ENCODE assay signal across 19 mouse cellular contexts in the genomic region with DNA sequence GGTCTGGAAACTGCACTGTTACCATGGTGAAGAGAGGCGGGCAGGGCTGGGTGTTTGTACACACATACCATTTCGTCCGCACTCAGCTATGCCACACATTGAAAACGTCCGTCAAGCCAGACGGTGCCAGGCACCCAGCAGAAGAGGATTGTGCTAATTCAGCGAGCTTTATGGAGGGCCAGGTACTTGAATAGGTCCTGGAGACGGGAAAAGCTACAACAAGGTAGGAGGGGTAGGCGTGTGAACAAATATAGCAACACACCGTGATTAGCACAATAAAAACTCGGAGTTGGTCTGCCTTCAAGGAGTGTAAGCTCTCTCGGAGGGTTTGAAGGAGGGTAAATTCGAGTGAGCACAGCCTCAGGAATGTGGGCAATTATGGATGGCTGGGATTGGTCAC. TPM values are rescaled to one million over a fixed set of nuclear protein-coding genes. Genes with fewer than 3 reads are reported as not detected.
DNase-seq lines count a peak whose midpoint lies in the region; ATAC-seq and TF ChIP-seq lines count a peak whose summit lies in the region.
"Had no signal": no experiment of that assay in that cellular context is flagged by ENCODE, and none has a peak within 500 bp of the region (broad histone marks: within the 10 kb centered on the region; RNA-seq: fewer than 3 reads in every experiment).

No protein-coding gene starts in this region.

- DNase-seq in kidney, adult 2 months = no peak
- peak; percentile 31 for DNase-seq in 3T3-L1 (ENCODE audit: low read depth, low spot score)
- DNase-seq in Patski (ENCODE audit: low read depth, low spot score) = no peak
- DNase-seq in lung, postnatal 14 days = peak; percentile 40
- DNase-seq: adrenal gland, postnatal 36 days; cerebellum, postnatal 14 days; gastrocnemius, postnatal 25 days; liver, postnatal 0 days; thymus, adult 2 months had no signal

- POLR2A ChIA-PET in Patski (lab: Charles Lee) = no interaction called here

- H3K9me3 ChIP-seq in kidney, embryonic 15.5 days (replicated peaks) = no peaks in the 10 kb centered on the region
- H3K9me3 ChIP-seq: heart, embryonic 12.5 days; limb, embryonic 15.5 days had no signal

- 0 out of 2 replicates have a peak, but pooled peaks cover 5% of the 10 kb centered on the region for H3K4me1 ChIP-seq in kidney, adult 2 months (ENCODE audit: control insufficient read depth, insufficient read depth, low read length)
- H3K4me1 ChIP-seq in kidney, embryonic 15.5 days = peaks cover 14% of the 10 kb centered on the region

- H3K4me3 ChIP-seq in kidney, adult 2 months (ENCODE audit: insufficient read depth, low read depth, low read length) = peak overlapping the region; percentile 57
- no peak overlapping the region for H3K4me3 ChIP-seq in kidney, embryonic 15.5 days (replicated peaks)
- H3K4me3 ChIP-seq: heart, embryonic 12.5 days; limb, embryonic 15.5 days; myocyte had no signal

- in situ Hi-C loops in Patski (cut with MboI; ENCODE audit: low pct_unique_long_range_greater_than_20kb) = no loop called here

- CTCF ChIA-PET in Patski (lab: Charles Lee) = interaction anchor here (1.0 to 1.4 kb wide), 2 partner anchors 9 to 47 kb away, joined by 3 to 4 read pairs; no protein-coding TSS in a partner anchor

- H3K9ac ChIP-seq in kidney, embryonic 15.5 days = no peak overlapping the region
- H3K9ac ChIP-seq: heart, embryonic 12.5 days; limb, embryonic 15.5 days; liver, postnatal 0 days had no signal

- 56% methylated on average over 13 of the region's 13 CpGs for WGBS in kidney, adult 2 months
- WGBS in kidney, embryonic 15.5 days = 57% methylated on average over 13 of the region's 13 CpGs

- no peak for TF ChIP-seq CTCF in kidney, adult 2 months (conservative IDR thresholded peaks at IDR 0.05; ENCODE audit: insufficient read depth, insufficient read length, low read depth, low read length)
- no peak for TF ChIP-seq CTCF in Patski (IDR thresholded peaks at IDR 0.05)

- TF ChIP-seq POLR2A in kidney, adult 2 months (IDR thresholded peaks at IDR 0.05; ENCODE audit: low read depth, low read length) = no peak

- ATAC-seq in kidney, embryonic 15.5 days (replicated peaks; ENCODE audit: low FRiP score) = no peak
- ATAC-seq in Patski = peak; percentile 38
- ATAC-seq in granulocyte monocyte progenitor cell, adult 5-6 weeks (replicated peaks; ENCODE audit: poor library complexity, severe bottlenecking) = no peak
- ATAC-seq in monocyte, adult 5-6 weeks (replicated peaks; ENCODE audit: insufficient number of reproducible peaks, low FRiP score, low TSS enrichment, poor library complexity, severe bottlenecking) = no peak
- ATAC-seq: inflammation-experienced regulatory T-cells, adult 6 months; liver, postnatal 0 days had no signal

- H3K36me3 ChIP-seq in kidney, adult 2 months (ENCODE audit: control insufficient read depth, insufficient read depth, low read length) = no peaks in the 10 kb centered on the region
- H3K36me3 ChIP-seq in kidney, embryonic 15.5 days = no peaks in the 10 kb centered on the region
- H3K36me3 ChIP-seq: heart, embryonic 12.5 days; limb, embryonic 15.5 days had no signal

- H3K27ac ChIP-seq in kidney, adult 2 months (ENCODE audit: insufficient read depth, low read depth, low read length) = peak overlapping the region; percentile 92
- no peak overlapping the region for H3K27ac ChIP-seq in kidney, embryonic 15.5 days
- H3K27ac ChIP-seq: limb, embryonic 15.5 days had no signal

- H3K4me2 ChIP-seq in kidney, embryonic 15.5 days = no peak overlapping the region
- H3K4me2 ChIP-seq: heart, embryonic 12.5 days; limb, embryonic 15.5 days; midbrain, embryonic 11.5 days had no signal

- no peaks in the 10 kb centered on the region for H3K27me3 ChIP-seq in kidney, adult 2 months (replicated peaks; ENCODE audit: control insufficient read depth, insufficient read depth, low read length)
- H3K27me3 ChIP-seq in kidney, embryonic 15.5 days = peaks cover 41% of the 10 kb centered on the region
- H3K27me3 ChIP-seq in Patski = no peaks in the 10 kb centered on the region

RNA-seq across cellular contexts. Expression of a gene that starts 2.3 kb away (rescaled TPM):
- 83.5 and 89.5 TPM in 2 replicates for polyA plus RNA-seq in kidney, adult 2 months (2012; rRNA removed)
- polyA plus RNA-seq in kidney, embryonic 15.5 days (2015; fragmentation: Nextera tagmentation; extraction: Ambion mirVana) = 4.4 and 4.8 TPM in 2 replicates
- 1.8 TPM for polyA plus RNA-seq in Patski (2021)
- total RNA-seq in granulocyte monocyte progenitor cell, adult 5-6 weeks (2014; fragmentation: Nextera tagmentation) = 16.2 and 18.9 TPM in 2 replicates
- total RNA-seq in granulocyte monocyte progenitor cell, adult 5-6 weeks (2017) = 1.4 and 1.8 TPM in 2 replicates
- 3.1 to 6.4 TPM (median 5.9 TPM) in 3 replicates for total RNA-seq in monocyte, adult 5-6 weeks (2017)
- polyA plus RNA-seq: inflammation-experienced regulatory T-cells, adult 6 months had no signal

RNA-seq across cellular contexts. Expression of a gene that starts 9.1 kb away (rescaled TPM):
- polyA plus RNA-seq in kidney, adult 2 months (2012; rRNA removed) = 97.1 and 116 TPM in 2 replicates
- polyA plus RNA-seq in kidney, embryonic 15.5 days (2015; fragmentation: Nextera tagmentation; extraction: Ambion mirVana) = 58.7 and 62.6 TPM in 2 replicates
- polyA plus RNA-seq in Patski (2021) = 164 TPM
- 36.4 and 50.3 TPM in 2 replicates for total RNA-seq in granulocyte monocyte progenitor cell, adult 5-6 weeks (2014; fragmentation: Nextera tagmentation)
- total RNA-seq in granulocyte monocyte progenitor cell, adult 5-6 weeks (2017) = 29.9 and 36.3 TPM in 2 replicates
- 29.5 to 47.9 TPM (median 41.2 TPM) in 3 replicates for total RNA-seq in monocyte, adult 5-6 weeks (2017)

RNA-seq across cellular contexts. Expression of a gene that starts 26.4 kb away (rescaled TPM):
- 98.6 and 109 TPM in 2 replicates for polyA plus RNA-seq in kidney, adult 2 months (2012; rRNA removed)
- polyA plus RNA-seq in kidney, embryonic 15.5 days (2015; fragmentation: Nextera tagmentation; extraction: Ambion mirVana) = 73.2 and 83.3 TPM in 2 replicates
- polyA plus RNA-seq in Patski (2021) = 190 TPM
- total RNA-seq in granulocyte monocyte progenitor cell, adult 5-6 weeks (2014; fragmentation: Nextera tagmentation) = 89.1 and 104 TPM in 2 replicates
- total RNA-seq in granulocyte monocyte progenitor cell, adult 5-6 weeks (2017) = 54.4 and 88.8 TPM in 2 replicates
- total RNA-seq in monocyte, adult 5-6 weeks (2017) = 101 to 111 TPM (median 103 TPM) in 3 replicates

RNA-seq across cellular contexts. Expression of a gene that starts 37.0 kb away (rescaled TPM):
- 0.39 and 0.86 TPM in 2 replicates for polyA plus RNA-seq in kidney, adult 2 months (2012; rRNA removed)
- 0.19 and 0.24 TPM in 2 replicates for polyA plus RNA-seq in kidney, embryonic 15.5 days (2015; fragmentation: Nextera tagmentation; extraction: Ambion mirVana)
- polyA plus RNA-seq in Patski (2021) = not detected
- total RNA-seq in granulocyte monocyte progenitor cell, adult 5-6 weeks (2014; fragmentation: Nextera tagmentation) = not detected in 2 replicates
- not detected in 2 replicates for total RNA-seq in granulocyte monocyte progenitor cell, adult 5-6 weeks (2017)
- total RNA-seq in monocyte, adult 5-6 weeks (2017) = 0.78 TPM in 1 of 3 replicates, not detected in the others
- total RNA-seq: adrenal gland, postnatal 36 days; gastrocnemius, postnatal 25 days; hematopoietic stem cell, adult 5-6 weeks; left cerebral cortex, adult 8-10 months had no signal
- polyA plus RNA-seq: heart, embryonic 12.5 days; limb, embryonic 15.5 days; liver, postnatal 0 days; myocyte had no signal

RNA-seq across cellular contexts. Expression of a gene that starts 57.8 kb away (rescaled TPM):
- polyA plus RNA-seq in kidney, adult 2 months (2012; rRNA removed) = 6.1 and 7.1 TPM in 2 replicates
- 4.7 and 4.9 TPM in 2 replicates for polyA plus RNA-seq in kidney, embryonic 15.5 days (2015; fragmentation: Nextera tagmentation; extraction: Ambion mirVana)
- polyA plus RNA-seq in Patski (2021) = 0.49 TPM
- not detected in 2 replicates for total RNA-seq in granulocyte monocyte progenitor cell, adult 5-6 weeks (2014; fragmentation: Nextera tagmentation)
- total RNA-seq in granulocyte monocyte progenitor cell, adult 5-6 weeks (2017) = not detected in 2 replicates
- total RNA-seq in monocyte, adult 5-6 weeks (2017) = not detected in 3 replicates
- total RNA-seq: gastrocnemius, postnatal 25 days had no signal
- polyA plus RNA-seq: heart, embryonic 12.5 days; inflammation-experienced regulatory T-cells, adult 6 months; midbrain, embryonic 11.5 days had no signal

Comparison
In these comparisons a context has a peak if more than half of its experiments do, and no peak if none do; other contexts are left out.
1. RNA of a gene that starts 2.3 kb away (polyA plus RNA-seq): 83.5 to 89.5 TPM in kidney, adult 2 months; 4.4 to 4.8 TPM in kidney, embryonic 15.5 days and 1.8 TPM in Patski (single experiment); every median in the first group is over 10 times any median in the second.
2. DNase-seq: peak in 3T3-L1 (single experiment) and lung, postnatal 14 days (single experiment); none in kidney, adult 2 months (single experiment) and Patski (single experiment).